Comparison of ENCODE assay signal across 9 mouse cellular contexts in genomic region chr15:93699971-93700370, GRCm38 (mm10).
DNase-seq lines count a peak whose midpoint lies in the region; ATAC-seq and TF ChIP-seq lines count a peak whose summit lies in the region.
"Had no signal": no experiment of that assay in that cellular context is flagged by ENCODE, and none has a peak within 500 bp of the region (broad histone marks: within the 10 kb centered on the region; RNA-seq: fewer than 3 reads in every experiment).

No protein-coding gene starts in this region.

- no peak overlapping the region for H3K4me3 ChIP-seq in kidney, embryonic 14.5 days (ENCODE audit: low read length)
- H3K4me3 ChIP-seq in embryonic facial prominence, embryonic 12.5 days: no peak overlapping the region
- H3K4me3 ChIP-seq in lung, postnatal 0 days (ENCODE audit: low read depth, low read length): no peak overlapping the region
- H3K4me3 ChIP-seq: stomach, embryonic 15.5 days had no signal

- intact Hi-C loops in heart, postnatal 25 days (cut with DNase I): no loop called here

- peak; percentile 59 for DNase-seq in kidney, adult 18-20 months
- peak; percentile 33 for DNase-seq in adrenal gland, adult 8-10 months
- peak; percentile 16 for DNase-seq in heart, postnatal 25 days (ENCODE audit: low spot score)
- peak; percentile 55 for DNase-seq in lung, postnatal 0 days (ENCODE audit: low spot score)
- DNase-seq in urinary bladder, adult 2 months (ENCODE audit: low spot score): no peak
- DNase-seq in urinary bladder, postnatal 10 days (ENCODE audit: low spot score): no peak

- H3K27me3 ChIP-seq in kidney, embryonic 14.5 days (ENCODE audit: control insufficient read depth, insufficient read depth, low read length): no peaks in the 10 kb centered on the region
- no peaks in the 10 kb centered on the region for H3K27me3 ChIP-seq in embryonic facial prominence, embryonic 12.5 days
- H3K27me3 ChIP-seq in lung, postnatal 0 days (replicated peaks; ENCODE audit: insufficient read depth, low read length): no peaks in the 10 kb centered on the region
- H3K27me3 ChIP-seq: stomach, embryonic 15.5 days had no signal

- H3K4me2 ChIP-seq in kidney, embryonic 14.5 days (replicated peaks; ENCODE audit: low read depth, low read length): no peak overlapping the region
- no peak overlapping the region for H3K4me2 ChIP-seq in embryonic facial prominence, embryonic 12.5 days (replicated peaks)
- H3K4me2 ChIP-seq in lung, postnatal 0 days (replicated peaks; ENCODE audit: low read depth, low read length): no peak overlapping the region
- H3K4me2 ChIP-seq: stomach, embryonic 15.5 days had no signal

- no peaks in the 10 kb centered on the region for H3K4me1 ChIP-seq in kidney, embryonic 14.5 days (ENCODE audit: control insufficient read depth, insufficient read depth, low read length)
- peaks cover 27% of the 10 kb centered on the region; the same call in 1 of the 2 replicates for H3K4me1 ChIP-seq in embryonic facial prominence, embryonic 12.5 days
- no peaks in the 10 kb centered on the region; the same call in 1 of the 2 replicates for H3K4me1 ChIP-seq in lung, postnatal 0 days (ENCODE audit: insufficient read depth, low read depth, low read length)

- WGBS in kidney, embryonic 14.5 days: 66% methylated on average over 9 of the region's 9 CpGs
- WGBS in embryonic facial prominence, embryonic 12.5 days: 35% methylated on average over 9 of the region's 9 CpGs
- 24% methylated on average over 9 of the region's 9 CpGs for WGBS in lung, postnatal 0 days

- TF ChIP-seq EP300 in lung, postnatal 0 days (IDR thresholded peaks at IDR 0.05): no peak

- H3K9ac ChIP-seq in kidney, embryonic 14.5 days (ENCODE audit: low read depth, low read length): no peak overlapping the region
- H3K9ac ChIP-seq in embryonic facial prominence, embryonic 12.5 days: no peak overlapping the region
- H3K9ac ChIP-seq in lung, postnatal 0 days (replicated peaks; ENCODE audit: low read depth): no peak overlapping the region
- H3K9ac ChIP-seq: stomach, embryonic 15.5 days had no signal

- H3K27ac ChIP-seq in kidney, embryonic 14.5 days (ENCODE audit: low read depth, low read length): no peak overlapping the region
- H3K27ac ChIP-seq in embryonic facial prominence, embryonic 12.5 days: peak overlapping the region; percentile 26; the same call in 1 of the 2 replicates
- no peak overlapping the region for H3K27ac ChIP-seq in lung, postnatal 0 days (ENCODE audit: low read length)
- H3K27ac ChIP-seq: stomach, embryonic 15.5 days had no signal

- H3K9me3 ChIP-seq in kidney, embryonic 14.5 days (ENCODE audit: control insufficient read depth, low read length): no peaks in the 10 kb centered on the region
- no peaks in the 10 kb centered on the region for H3K9me3 ChIP-seq in embryonic facial prominence, embryonic 12.5 days
- no peaks in the 10 kb centered on the region for H3K9me3 ChIP-seq in lung, postnatal 0 days (ENCODE audit: low read length)
- H3K9me3 ChIP-seq: stomach, embryonic 15.5 days had no signal

- peak; percentile 60 for TF ChIP-seq CTCF in lung, postnatal 0 days (IDR thresholded peaks at IDR 0.05)

- H3K36me3 ChIP-seq in kidney, embryonic 14.5 days (ENCODE audit: control insufficient read depth, insufficient read depth, low read length): no peaks in the 10 kb centered on the region
- H3K36me3 ChIP-seq in embryonic facial prominence, embryonic 12.5 days: no peaks in the 10 kb centered on the region
- H3K36me3 ChIP-seq in lung, postnatal 0 days (ENCODE audit: insufficient read depth, low read length): no peaks in the 10 kb centered on the region
- H3K36me3 ChIP-seq: stomach, embryonic 15.5 days had no signal

- no peak for ATAC-seq in kidney, embryonic 14.5 days (ENCODE audit: low FRiP score, low TSS enrichment)
- no peak for ATAC-seq in embryonic facial prominence, embryonic 12.5 days (ENCODE audit: insufficient number of reproducible peaks, insufficient read depth, low FRiP score, low TSS enrichment)
- ATAC-seq in lung, postnatal 0 days: peak; percentile 37; the same call in 1 of the 2 replicates

Comparison
In these comparisons a context has a peak if more than half of its experiments do, and no peak if none do; other contexts are left out.
1. DNase-seq: peak in kidney, adult 18-20 months (single experiment), adrenal gland, adult 8-10 months (single experiment), heart, postnatal 25 days (single experiment) and lung, postnatal 0 days (single experiment); none in urinary bladder, adult 2 months (single experiment) and urinary bladder, postnatal 10 days (single experiment).